Mouse (Mus musculus): ENCODE results near the gene Tsen54.

Gene Tsen54

DNA sequence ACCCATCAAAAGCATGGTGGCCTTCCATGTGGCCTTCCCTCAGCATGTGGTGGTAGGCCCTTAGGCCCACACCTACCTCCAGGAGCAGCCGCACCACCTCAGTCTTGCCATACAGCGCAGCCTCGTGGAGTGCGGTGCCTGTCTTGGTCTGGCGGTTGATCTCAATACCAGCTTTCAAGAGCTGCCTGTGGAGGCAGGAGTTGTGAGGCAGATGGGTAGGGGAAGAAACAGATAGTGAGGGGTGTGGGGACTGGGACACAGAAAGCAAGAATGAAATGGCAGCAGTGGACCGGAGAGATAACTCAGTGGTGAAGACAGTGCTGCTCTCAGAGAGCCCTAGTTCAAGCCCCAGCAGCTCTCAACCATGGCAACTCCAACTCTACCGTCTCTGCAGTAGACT, 9.5 kb upstream of the Tsen54 start:
- no peak for DNase-seq

DNA sequence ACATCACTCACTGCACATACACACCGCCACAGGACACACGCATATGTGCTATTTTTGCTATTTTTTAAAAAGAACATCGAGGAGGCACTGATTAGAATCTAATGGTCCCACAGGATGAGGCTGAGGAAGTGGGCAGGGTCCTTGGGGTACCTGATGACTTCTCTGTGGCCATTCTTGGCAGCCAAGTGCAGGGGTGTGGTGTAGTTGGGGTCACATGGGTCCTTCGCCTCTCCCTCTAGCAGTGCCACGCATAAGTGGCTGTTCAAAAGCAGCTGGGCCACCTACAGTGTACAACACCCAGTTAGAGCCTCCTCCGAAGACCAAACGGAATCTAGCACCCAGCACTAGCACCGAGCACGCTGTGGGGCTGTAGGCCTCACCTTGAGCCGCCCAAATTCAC, 8.4 kb upstream of the Tsen54 start:
- DNase-seq, result no peak

DNA sequence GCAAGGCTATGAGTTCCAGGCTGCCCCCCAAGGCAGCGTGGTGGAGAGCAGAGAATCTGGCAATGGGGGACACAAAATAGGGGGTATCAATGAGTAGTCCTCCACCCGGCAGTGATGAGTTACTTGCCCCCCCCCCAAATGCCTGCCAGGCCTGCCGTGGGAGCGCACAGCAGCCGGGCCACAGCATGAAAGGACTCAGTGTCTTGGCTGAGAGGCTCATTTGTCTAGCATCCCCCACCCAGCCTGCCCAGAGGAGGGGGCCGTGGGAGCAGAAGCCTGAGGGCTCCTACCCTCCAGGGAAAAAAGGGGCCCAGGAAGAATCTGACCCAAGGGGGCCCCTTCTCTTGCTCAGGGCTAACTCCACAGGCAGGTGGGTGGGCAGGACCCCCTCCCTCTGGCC, 7.2 kb upstream of the Tsen54 start:
- DNase-seq, result no peak

DNA sequence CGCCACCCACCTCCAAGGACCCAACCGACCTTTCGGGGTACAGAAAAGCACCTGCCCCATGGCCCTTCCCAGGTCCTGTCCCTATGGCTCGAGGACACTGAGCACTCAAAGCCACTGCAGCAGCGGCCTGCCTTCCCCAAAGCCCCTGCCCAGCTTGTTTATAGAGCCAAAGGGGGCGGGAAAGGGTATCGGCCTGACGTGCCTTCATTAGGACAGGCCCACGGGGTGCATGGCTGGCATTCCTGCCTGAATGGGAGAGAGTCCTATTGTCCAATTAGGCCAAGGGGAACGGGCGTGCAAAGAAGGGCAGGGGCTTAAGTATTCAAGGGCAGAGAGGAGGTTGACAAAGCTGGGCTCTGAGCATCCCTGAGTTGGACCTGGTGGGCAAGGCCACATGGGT, 6.6 kb upstream of the Tsen54 start:
- no peak for DNase-seq

DNA sequence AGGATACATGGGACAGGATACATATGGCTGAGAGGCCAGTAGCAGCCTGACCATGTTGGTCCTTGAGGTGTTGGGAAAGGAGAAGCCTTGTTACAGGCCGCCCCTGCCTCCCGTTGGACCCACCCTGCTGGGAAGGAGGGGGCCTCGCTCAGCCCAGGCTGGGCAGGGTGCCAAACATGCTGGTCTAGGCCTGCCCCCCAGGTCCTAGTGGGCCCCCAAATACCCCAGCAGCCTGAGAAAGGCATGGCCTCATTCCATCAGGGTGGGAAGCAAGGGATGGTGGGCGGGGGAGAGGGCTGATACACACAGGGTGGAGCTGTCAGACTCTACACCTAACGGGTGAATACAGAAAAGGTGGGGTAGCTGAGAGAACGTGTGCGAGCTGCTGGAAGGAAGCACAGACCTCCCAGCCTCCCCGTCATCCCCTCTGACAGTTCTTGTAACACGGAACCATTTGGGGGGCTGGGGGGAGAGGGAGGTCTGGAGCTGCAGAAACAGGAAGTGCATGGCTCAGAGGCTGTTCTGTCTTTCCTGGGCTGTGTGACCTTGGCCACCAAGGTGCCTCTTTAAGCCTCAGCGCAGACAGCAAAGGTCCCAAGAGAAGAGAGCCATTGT, 5.7 kb upstream of the Tsen54 start:
- no peak for DNase-seq

DNA sequence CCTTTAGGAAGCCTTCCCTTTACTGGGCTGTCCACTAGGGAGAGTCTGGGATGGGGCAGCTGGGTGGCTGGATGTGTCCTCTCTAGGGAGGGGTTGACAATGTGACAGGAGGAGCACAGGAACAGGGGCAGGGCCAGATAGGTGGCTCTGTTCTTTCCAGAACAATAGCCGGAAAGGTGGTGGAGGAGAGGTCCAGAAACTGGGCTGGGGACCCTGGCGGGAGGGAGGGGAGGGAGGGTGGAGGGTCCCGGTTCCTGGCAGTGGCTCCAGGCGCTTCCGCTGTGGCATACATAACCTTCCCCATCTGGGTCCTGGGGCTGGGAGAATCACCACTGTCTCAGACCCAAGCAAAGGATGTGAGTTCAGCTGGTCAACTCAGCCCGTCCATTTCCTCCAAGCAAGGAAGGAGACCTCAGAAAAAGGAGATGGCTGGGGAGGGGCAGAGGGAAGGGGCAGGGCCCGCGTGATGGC, 5.2 kb upstream of the Tsen54 start:
- peak; percentile 77 for DNase-seq

DNA sequence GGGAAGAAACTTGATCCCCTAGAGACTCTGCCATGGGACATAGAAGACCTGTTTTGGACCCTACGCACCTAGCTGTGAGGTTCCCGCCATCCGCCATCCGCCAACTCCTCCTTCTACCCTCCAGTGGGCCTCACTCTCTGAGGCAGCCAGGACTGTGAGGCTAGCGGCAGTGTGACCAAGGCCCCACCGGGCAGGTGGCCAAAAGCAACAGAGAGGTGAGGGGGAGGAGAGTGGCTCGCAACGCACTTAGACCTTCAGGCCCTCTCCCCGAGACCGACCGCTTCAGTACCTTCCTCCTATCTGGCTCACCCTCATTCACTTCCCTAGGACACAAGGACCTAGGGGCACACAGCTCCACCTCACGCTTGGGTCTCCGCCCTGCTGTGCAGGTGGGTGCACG, 4.1 kb upstream of the Tsen54 start:
- peak; percentile 87 for DNase-seq

DNA sequence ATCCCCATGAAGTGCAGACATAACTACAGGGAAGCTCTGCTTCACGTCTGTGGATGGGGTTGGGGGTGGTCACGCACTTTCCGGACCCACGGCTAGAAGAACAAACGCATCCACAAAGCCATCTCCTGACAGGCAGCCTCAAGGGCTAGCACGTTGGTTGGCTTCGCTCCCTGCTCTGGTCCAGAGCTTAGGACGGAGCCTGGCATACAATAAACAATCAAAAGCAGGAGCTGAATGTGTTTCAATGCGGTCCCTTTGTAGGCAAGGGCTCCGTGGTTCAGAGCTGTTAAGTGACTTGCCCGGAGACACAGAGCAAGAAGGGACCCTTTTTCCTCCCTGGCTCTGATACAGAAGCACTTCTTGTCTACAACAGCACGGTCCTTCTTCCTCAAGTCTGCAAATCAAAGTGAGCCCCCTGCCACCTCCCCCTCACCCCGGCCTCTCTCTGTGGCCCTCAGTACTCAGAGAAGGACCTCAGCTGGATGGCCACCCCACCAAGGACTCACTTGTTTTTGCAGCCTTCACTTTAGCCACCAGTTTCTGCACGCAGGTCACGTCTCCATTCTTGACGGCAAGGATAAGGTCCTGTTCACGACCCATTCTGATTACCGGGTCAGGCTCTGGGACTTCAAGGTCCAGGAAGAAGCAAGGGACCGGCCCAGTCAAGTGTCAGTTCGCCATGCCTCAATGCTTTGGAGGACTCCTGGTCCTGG, 3.0 kb upstream of the Tsen54 start:
- no peak for DNase-seq

DNA sequence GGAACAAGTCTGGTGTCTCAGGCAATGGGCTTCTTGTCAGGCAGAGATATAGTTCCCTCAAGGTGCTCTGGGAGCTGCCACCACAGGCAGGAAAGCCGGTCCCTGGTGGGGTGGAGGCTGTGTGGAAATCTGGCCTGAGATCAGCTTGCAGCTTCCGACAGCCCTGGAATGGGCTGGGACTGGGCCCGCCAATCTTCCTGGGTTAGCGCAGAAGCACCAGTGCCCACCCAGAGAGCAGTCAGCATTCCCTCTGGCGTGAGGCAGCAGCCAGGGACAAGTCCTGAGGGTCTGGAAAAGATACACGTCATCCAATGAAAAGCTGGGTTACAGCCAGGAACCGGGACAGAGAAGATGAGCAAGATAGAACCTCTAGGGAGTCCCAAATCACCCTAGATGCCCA, 2.4 kb upstream of the Tsen54 start:
- DNase-seq, result peak; percentile 64

DNA sequence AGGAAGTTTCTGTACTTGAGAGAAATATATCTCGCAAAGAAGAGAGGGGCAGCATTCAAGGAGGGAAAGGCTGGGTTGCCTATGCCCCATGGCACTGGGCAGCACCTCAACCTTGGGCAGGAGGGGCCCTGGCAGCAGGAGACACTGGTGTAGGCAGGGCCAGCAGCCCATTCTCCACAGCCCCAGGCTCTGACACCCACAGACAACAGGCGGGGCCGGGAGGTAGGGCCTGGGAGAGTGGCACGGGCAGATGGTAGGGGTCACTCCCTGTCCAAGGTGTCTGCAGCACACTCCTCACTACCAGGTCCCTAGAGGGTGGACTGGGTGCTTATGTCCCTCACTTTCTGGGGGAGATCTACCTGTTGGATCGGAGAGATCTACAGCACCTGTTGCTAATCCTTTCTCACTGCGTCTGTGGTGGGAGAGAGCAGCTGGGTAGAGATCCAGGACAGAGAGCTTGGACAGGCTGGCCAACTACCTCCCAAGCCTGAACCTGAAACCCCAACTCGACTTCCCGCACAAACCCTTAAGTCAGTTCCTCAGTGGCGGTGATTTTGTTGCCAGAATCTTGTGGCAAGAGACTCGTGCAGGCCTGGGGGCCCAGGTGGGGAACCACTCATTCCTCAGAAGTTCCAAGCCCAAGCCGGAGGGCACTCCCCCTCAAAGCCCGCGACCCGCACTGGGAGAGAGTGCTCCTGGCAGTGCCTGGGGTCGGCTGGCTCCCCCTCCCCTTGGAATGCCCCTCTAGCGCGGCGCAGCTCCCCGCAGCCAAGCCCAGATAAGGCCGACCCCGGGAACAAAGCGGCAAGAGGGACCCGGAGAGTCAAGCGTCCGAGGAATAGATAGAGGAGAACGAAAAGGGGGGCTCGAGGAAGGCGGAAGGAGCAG, 1.7 kb upstream of the Tsen54 start:
- peak; percentile 66 for DNase-seq

DNA sequence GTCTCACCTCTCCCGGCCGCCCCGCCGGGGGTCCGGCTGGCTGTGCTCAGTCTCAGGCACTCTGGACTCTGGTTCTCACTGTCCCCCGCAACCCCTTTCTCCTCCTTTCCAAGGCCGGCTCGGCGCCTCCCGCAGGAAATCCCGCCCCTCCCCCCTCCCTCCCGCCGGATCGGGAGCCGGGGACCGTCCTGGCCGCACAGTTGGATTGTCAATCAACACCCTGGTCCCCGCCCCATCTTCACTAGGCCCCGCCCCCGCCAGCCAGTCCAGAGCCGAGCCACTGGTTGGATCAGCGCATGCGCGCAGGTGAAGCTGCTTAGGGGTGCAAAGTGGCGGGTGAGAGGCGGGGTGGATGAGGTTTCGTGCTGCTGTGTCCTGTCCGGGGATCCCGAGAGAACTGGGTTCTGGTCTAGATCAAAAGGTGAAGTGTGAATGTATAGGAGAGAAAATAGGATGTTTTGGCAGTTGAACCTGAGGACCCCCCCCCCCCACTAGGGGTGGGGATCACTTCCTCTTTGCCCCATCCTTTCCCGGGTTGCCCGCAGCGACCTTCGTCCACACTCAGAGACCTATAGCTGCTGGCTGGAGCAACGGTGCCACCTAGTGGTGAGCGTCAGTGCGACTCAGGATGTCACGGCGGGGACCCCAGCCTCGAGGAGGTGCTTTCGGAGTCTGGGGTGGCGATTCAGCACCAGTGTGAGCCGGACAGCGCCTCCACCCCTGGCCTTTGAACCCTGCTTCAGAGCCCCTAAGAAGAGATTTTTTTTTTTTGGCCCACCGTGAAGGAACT, 822 bp upstream of the Tsen54 start, which contains the start of gene Caskin2:
Gene Caskin2, minus strand, starts transcription at position 133 of the 790 bp plus-strand sequence.
- DNase-seq, result peak; percentile 96

DNA sequence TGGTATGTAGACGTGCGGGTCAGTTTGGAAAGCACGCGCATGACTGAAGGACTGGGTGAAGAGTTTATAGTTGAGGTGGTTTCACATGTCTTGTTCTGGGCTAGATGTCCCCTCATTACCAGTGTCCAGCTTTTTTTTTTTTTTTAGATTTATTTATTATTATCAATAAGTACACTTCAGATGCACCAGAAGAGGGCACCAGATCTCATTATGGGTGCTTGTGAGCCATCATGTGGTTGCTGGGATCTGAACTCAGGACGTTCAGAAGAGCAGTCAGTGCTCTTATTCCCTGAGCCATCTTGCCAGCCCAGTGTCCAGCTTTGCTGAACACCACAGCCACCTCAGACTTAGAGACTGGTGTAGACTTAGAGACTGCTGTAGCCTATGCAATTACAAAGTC, 2.8 kb downstream of the Tsen54 start:
- DNase-seq, result no peak

DNA sequence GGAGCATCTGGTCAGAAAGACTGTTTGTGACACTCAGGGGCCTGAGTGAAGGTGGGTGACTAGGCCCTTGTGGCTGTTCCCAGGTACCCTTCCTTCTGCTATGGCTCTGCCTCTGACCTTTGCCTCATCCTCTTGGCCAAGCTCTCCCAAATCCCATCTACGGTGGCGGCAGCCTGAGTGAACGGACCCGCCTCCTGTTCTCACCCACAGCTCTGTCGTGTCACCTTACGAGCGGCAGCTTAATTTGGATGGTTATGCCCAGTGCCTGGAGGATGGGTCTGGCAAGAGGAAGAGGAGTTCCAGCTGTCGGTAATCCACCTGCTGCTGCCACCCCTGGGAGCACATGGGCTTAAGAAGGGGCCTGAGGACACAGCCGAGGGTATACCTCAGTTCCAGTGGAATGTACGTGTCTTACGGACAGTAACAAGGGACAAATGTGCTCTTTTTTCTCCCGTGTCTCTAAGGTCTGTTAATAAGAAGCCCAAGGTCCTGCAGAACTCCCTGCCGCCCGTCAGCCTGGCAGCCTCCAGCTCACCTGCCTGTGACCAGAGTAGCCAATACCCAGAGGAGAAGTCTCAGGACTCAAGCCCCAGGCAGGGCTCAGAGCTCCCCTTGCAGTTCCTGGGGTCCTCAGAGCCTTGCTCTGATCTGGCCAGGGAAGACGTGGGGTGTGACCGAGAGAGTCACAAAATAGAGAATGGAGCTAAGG, 5.5 kb downstream of the Tsen54 start:
- peak; percentile 60 for DNase-seq

DNA sequence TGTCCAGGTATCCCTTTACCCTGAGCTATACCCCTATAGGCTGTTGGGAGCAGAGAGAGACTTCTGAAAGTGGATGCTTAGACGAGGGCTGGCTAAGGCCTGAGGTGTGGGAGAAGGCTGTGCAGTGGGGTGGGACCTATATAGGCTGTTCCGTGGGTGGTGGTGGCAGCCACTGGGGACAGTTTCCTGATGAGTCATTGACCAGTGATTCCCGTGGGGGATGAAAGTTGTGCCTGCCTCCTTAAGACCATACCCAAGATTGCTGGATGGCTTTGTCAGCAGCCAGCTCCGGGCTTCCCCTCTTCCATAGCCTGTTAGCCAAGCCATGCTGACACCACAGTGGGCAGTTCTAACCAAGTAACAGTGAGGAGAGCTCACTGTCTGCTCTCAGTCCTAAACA, 6.5 kb downstream of the Tsen54 start:
- no peak for DNase-seq

DNA sequence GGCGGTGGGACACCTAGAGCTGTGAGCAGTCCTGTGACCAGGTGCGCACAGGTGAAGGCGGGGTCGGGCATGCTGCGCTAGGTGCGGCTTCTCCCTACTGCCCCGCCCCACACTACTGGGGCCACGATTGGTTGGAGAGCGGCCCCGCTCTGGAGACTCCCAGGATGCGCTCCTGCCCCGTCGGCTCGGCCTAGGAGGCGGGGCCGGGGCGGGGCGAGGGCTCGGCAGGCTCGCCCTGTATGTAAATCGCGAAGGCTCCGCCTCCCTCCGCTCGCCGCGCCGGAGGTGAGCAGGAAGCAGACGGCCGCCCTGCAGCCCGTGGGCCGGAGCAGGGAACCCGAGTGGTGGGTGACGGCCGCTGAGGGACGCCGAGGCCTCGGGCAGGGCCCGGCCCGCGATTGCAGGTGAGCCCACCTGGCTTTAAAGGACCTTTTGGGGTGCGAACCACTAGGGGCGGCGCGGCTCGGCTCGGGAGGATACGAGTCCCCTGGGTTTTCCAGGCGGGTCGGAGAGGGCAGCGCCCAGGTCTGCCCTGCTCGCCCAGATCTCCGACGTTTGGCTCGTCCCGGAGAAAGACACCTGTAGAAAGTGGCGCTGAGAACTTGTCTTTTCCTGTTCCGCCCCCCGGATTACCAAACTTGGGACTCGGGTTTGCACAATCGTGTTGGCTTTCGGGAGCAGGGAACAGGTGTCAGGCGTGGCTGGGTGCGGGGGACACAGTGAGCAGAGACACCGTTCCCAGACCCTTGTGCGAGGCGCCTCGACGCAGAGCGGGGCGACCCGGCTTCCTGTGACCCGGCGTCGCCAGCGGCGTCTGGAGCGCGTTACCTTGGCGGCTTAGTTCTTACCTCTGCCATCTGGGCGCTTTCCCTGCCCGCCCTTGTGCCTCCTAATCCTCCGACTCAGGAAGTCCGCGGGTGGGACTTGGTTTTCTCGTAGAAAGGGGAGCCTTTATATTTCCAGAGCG, 9.5 kb downstream of the Tsen54 start, which contains the start of gene Llgl2:
Gene Llgl2, plus strand, starts transcription at position 276 of the 967 bp plus-strand sequence.
- DNase-seq, result peak; percentile 96

DNA sequence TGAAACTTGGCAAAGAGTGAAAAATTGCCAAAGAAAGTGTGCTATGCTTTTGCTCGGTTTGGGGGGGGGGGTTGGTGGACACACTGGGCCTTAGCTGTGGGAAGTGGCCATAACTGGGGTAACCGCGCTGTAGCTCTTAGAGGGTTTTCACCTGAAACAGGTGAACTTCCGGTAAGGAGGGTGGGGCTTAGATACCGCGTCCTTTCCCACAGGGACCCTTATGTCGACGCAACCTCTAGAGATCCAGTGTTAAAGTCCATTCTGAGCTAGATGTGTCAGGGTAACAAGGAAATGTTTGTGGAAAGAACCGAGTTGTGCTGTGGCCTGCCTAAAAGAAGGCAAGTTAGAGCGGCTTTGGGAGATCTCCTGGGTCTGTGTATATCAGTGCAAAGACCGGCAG, 10.3 kb downstream of the Tsen54 start:
- no peak for DNase-seq

DNA sequence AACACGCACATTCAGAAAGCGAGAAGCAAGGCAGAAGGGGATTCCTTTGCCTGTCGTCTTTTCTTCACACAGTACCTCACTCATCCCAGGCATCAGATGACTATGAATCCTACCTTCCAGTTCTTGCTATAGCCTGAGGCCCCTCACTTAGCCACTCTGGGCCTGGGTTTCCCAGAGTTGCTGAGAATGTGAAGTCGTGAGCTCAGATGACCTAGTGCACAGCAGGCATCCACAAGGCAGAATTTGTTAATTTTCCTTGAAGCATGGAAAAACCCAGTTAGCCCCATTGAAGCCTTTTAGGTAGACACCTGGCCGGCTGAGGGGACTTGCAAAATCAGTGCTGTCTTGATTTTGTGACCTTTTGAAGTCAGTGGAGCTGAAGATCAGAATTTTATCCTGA, 12.0 kb downstream of the Tsen54 start:
- DNase-seq, result no peak

DNA sequence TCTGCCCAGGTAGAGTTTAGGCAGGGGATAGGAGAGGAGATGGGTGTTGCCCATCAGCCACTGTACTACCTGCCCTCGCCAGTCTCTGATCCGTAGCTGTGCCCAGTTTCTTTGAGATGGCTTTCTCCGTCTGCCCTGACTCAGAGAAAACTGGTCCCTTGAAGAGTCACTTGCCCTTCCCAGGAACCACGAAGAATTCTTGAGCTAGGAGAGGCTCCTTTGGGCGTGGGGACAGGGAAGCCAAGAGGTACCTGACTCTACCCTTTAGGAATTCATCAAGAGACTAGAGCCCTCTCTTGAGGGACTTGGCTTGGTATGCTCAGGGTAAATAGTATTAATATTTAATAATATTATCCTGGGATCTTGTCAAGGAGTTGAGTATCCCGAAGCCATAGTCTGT, 13.1 kb downstream of the Tsen54 start:
- DNase-seq, result no peak

DNA sequence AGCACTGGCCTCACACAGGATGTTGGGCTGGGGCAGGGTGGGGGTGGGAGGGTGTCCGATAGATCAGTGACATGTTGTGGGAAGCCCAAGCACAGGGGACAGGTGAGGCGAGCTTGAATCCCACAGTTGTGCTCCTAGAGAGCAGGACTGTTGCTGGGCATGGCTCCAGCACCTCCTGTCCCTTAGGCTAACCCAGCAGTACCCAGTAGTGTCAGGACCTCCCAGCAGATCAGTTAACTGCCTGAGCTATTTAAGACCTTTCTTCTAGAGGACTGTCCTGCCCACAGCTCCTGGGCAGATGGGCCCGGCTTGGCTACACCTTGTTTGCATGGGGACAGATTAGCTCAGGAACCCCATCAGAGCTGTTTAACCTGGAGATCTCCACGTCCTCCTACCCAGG, 14.5 kb downstream of the Tsen54 start:
- DNase-seq, result peak; percentile 46

DNA sequence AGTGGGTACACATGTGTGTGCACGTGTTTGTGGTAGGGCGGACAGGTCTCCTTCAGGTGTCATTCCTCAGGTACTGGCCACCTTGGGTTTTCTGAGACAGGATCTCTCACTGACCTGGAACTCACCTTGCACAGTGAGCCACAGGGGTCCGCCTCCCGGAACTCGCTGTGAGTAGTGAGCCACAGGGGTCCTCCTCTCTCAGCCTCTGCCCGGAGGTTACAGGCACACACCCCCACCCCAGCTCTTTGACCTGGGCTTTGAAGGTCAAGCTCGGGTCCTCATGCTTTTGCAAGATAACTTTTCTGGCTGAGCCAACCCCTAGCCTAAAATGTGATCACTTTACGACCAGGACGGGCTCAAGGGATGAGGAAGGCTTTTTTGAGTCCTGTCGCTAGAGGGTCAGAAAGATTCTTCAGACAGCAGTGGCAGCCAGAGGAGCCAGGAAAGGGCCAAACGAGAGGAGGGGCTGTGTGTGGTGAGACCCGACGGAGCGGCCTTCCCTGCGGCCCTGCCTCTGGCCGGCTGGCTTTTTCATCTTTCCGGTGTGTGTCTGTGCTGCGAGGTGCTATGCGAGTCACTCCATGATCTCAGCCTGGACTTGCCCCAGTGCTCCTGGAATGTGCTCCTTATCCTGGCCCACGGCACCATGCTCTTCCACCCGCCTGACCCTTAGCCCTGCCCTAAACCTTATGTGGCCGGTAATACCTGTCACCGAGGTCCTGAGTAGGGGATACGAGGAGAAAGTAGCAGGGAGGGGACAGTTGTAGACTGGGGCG, 16.2 kb downstream of the Tsen54 start:
- peak; percentile 76 for DNase-seq

Measured in kidney, adult 11 months (tissue).